Mouse (Mus musculus) lung, postnatal 0 days (tissue): Measurements from ENCODE around the gene Lhfpl4. TPM values are rescaled to one million over a fixed set of nuclear protein-coding genes. Genes with fewer than 3 reads are reported as not detected.

Source experiments
- ATAC-seq: fragments of 200-750 bp; cut with Nextera tagmentation; 2 replicates; pipeline ENCODE4 v1.8.0; 2017; ENCODE audit warnings: moderate library complexity
- DNase-seq: peaks from one replicate; pipeline ENCODE4 v3.0.0-alpha.2; 2016; ENCODE audit warnings: low spot score
- H3K27ac ChIP-seq: fragments of 300-500 bp; sonication (generic); 2 replicates; pipeline ENCODE4 v1.5.1; 2014; ENCODE audit warnings: antibody characterized with exemption, mild to moderate bottlenecking, low read length, mixed read lengths
- H3K27me3 ChIP-seq: fragments of 300-500 bp; sonication (generic); replicated peaks from 2 replicates; pipeline ENCODE4 v1.6.1; 2014; ENCODE audit warnings: low read length, mixed read lengths; ENCODE audit not compliant: insufficient read depth
- H3K36me3 ChIP-seq: fragments of 300-500 bp; sonication (generic); 2 replicates; pipeline ENCODE4 v1.6.1; 2014; ENCODE audit warnings: low read length, mixed read lengths; ENCODE audit not compliant: insufficient read depth
- H3K4me1 ChIP-seq: fragments of 300-500 bp; sonication (generic); 2 replicates; pipeline ENCODE4 v1.6.1; 2014; ENCODE audit warnings: antibody characterized with exemption, low read depth, low read length, mixed read lengths; ENCODE audit not compliant: insufficient read depth
- H3K4me2 ChIP-seq: fragments of 300-500 bp; sonication (generic); replicated peaks from 2 replicates; pipeline ENCODE4 v1.6.1; 2014; ENCODE audit warnings: low read depth, mild to moderate bottlenecking, low read length, moderate library complexity, mixed read lengths
- H3K4me3 ChIP-seq: fragments of 300-500 bp; sonication (generic); 2 replicates; pipeline ENCODE4 v1.5.1; 2014; ENCODE audit warnings: low read depth, low read length
- H3K9ac ChIP-seq: fragments of 300-500 bp; sonication (generic); replicated peaks from 2 replicates; pipeline ENCODE4 v1.6.1; 2014; ENCODE audit warnings: low read depth, mild to moderate bottlenecking
- H3K9me3 ChIP-seq: fragments of 300-500 bp; sonication (generic); 2 replicates; pipeline ENCODE4 v1.6.1; 2016; ENCODE audit warnings: low read length, mixed read lengths
- CTCF ChIP-seq: IDR thresholded peaks from 2 replicates; pipeline ENCODE4 v1.5.1; 2016; ENCODE audit warnings: antibody characterized with exemption, mild to moderate bottlenecking
- EP300 ChIP-seq: IDR thresholded peaks from 2 replicates; pipeline ENCODE4 v1.6.1; 2016; ENCODE audit warnings: antibody characterized with exemption, mild to moderate bottlenecking, control low read depth
- WGBS: fragments of 180-500 bp; shearing (Covaris S2); extraction: QIAGEN DNeasy Blood & Tissue Kit; methylation state at CpG from one replicate; pipeline ENCODE4 v1.1.7; 2014; 5-methylcytosine and 5-hydroxymethylcytosine counted together
- polyA plus RNA-seq: library from polyadenylated mRNA; unstranded; fragments of >200 nt; fragmentation: Nextera tagmentation; extraction: Ambion mirVana; gene quantifications from 2 replicates; pipeline ENCODE4 v1.2.1, GENCODE M21; 2015

Gene Lhfpl4
- polyA plus RNA-seq, 1 experiment from 2014 or later, result 0.25 TPM

DNA sequence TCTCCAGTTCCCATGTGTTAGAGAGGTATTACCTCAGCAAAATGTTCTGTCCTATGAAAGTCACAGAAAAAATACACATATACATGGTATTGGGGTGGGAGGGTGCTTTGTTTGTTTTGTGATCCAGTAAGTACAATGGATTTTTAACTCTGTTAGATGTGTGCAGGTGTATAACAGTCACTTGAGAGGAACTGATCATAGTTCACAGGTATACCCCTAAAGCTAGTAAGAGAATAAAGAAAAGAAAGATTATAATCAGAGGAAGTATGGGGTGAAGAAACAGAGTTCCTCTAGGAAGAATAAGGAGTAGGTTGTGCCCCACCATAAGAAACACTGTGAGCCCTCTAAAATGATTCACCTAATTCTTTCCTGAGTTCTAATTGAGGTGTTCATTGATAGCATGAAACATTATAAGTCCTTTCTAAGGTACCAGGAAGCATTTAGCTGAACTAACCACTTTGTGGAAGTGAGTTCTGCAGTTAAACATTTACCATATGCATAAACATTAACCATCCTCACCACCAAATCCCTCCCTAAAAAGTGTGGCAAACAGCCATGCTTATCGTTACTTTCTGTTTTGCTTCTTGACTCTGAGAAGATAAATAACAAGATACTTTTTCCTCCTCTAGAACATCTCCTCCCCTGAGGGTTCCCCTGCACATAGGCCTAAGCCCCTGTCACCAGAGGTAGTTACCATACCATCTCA is 53.6 kb downstream of the Lhfpl4 start:
- H3K9me3 ChIP-seq, result no peaks in the 10 kb centered on the region
- ATAC-seq (no peak), DNase-seq (no peak)
- H3K27ac ChIP-seq, result no peak overlapping the region
- 44% methylated on average over 1 of the region's 1 CpGs for WGBS
- TF ChIP-seq EP300, result no peak
- TF ChIP-seq CTCF, result no peak
- H3K27me3 ChIP-seq, result no peaks in the 10 kb centered on the region
- H3K4me1 ChIP-seq, result no peaks in the 10 kb centered on the region
- H3K4me3 ChIP-seq, result no peak overlapping the region
- peaks cover 56% of the 10 kb centered on the region for H3K36me3 ChIP-seq
- no peak overlapping the region for H3K9ac ChIP-seq
- no peak overlapping the region for H3K4me2 ChIP-seq

- TF ChIP-seq EP300 (no peak), CTCF (no peak)
- H3K4me3 ChIP-seq, result no peak overlapping the region
- no peak overlapping the region for H3K4me2 ChIP-seq
- no peaks in the 10 kb centered on the region for H3K9me3 ChIP-seq
- H3K36me3 ChIP-seq, result peaks cover 34% of the 10 kb centered on the region
- no peak overlapping the region for H3K27ac ChIP-seq
- DNase-seq (no peak), ATAC-seq (0 out of 2 replicates have a peak, but pooled peaks have one; percentile 33)
- H3K4me1 ChIP-seq, result no peaks in the 10 kb centered on the region
- no peak overlapping the region for H3K9ac ChIP-seq
- H3K27me3 ChIP-seq, result no peaks in the 10 kb centered on the region
- WGBS, result 82% methylated on average over 2 of the region's 2 CpGs
Measured at GRCm38 (mm10) chr6:113133360-113133759, 61.8 kb downstream of the Lhfpl4 start.

DNA sequence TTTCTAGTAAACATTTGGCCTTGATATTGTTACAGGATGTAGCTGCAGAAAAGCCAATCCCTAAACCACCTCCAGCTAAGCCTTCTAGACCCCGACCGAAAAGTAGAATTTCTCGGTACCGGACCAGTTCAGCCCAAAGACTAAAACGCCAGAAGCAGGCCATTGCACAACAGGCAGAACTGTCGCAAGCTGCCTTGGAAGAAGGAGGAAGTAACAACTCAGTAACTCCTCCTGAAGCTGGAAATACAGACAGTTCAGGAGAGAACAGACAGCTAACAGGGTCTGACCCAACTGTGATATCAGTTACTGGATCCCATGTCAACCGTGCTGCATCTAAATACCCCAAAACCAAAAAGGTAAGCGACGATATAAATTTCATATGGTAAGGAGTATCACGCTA is 74.4 kb downstream of the Lhfpl4 start:
- Histone ChIP-seq H3K27ac (no peak overlapping the region), H3K4me1 (no peaks in the 10 kb centered on the region), H3K9ac (no peak overlapping the region), H3K9me3 (no peaks in the 10 kb centered on the region), H3K4me3 (no peak overlapping the region), H3K27me3 (no peaks in the 10 kb centered on the region), H3K4me2 (no peak overlapping the region), H3K36me3 (peaks cover 40% of the 10 kb centered on the region)
- ATAC-seq (no peak), DNase-seq (no peak)
- TF ChIP-seq EP300 (no peak), CTCF (no peak)
- WGBS, result 87% methylated on average over 10 of the region's 10 CpGs

Other genes starting within 250 kb of the Lhfpl4 start
- gene Srgap3, start 248.1 kb downstream of the Lhfpl4 start, polyA plus RNA-seq, result 0.30 and 0.35 TPM in 2 replicates
- gene Thumpd3, start 149.2 kb downstream of the Lhfpl4 start, polyA plus RNA-seq, result 24.0 and 25.3 TPM in 2 replicates
- 44.2 and 44.9 TPM in 2 replicates for gene Setd5, start 118.0 kb downstream of the Lhfpl4 start, polyA plus RNA-seq
- gene Mtmr14, start 42.5 kb upstream of the Lhfpl4 start, polyA plus RNA-seq, result 27.4 and 33.6 TPM in 2 replicates
- gene Cpne9, start 86.9 kb upstream of the Lhfpl4 start, polyA plus RNA-seq, result not detected in 2 replicates
- 8.2 and 9.2 TPM in 2 replicates for gene Brpf1, start 111.8 kb upstream of the Lhfpl4 start, polyA plus RNA-seq
- gene Ogg1, start 131.6 kb upstream of the Lhfpl4 start, polyA plus RNA-seq, result 11.7 and 12.4 TPM in 2 replicates
- gene Camk1, start 148.6 kb upstream of the Lhfpl4 start, polyA plus RNA-seq, result 110 and 129 TPM in 2 replicates
- 33.2 and 36.7 TPM in 2 replicates for gene Tada3, start 182.5 kb upstream of the Lhfpl4 start, polyA plus RNA-seq
- gene Arpc4, start 182.7 kb upstream of the Lhfpl4 start, polyA plus RNA-seq, result 349 and 358 TPM in 2 replicates
- gene Ttll3, start 193.9 kb upstream of the Lhfpl4 start, polyA plus RNA-seq, result 11.5 and 12.4 TPM in 2 replicates
- 11.4 and 12.3 TPM in 2 replicates for gene Rpusd3, start 224.0 kb upstream of the Lhfpl4 start, polyA plus RNA-seq
- gene Cidec, start 240.4 kb upstream of the Lhfpl4 start, polyA plus RNA-seq, result 1.1 and 1.3 TPM in 2 replicates
- gene Jagn1, start 247.2 kb upstream of the Lhfpl4 start, polyA plus RNA-seq, result 57.8 and 60.1 TPM in 2 replicates